Mouse (Mus musculus) midbrain, postnatal 0 days (tissue): ENCODE measurements around the gene Dnajc13. TPM values are rescaled to one million over a fixed set of nuclear protein-coding genes. Genes with fewer than 3 reads are reported as not detected.

Source experiments
- ATAC-seq: fragments of 200-750 bp; cut with Nextera tagmentation; 2 replicates; pipeline ENCODE4 v1.8.0; 2017; ENCODE audit warnings: moderate number of reproducible peaks, mild to moderate bottlenecking, moderate TSS enrichment, moderate library complexity; ENCODE audit not compliant: low FRiP score
- DNase-seq: peaks from one replicate; pipeline ENCODE4 v3.0.0-alpha.2; 2015; ENCODE audit warnings: low spot score
- H3K27ac ChIP-seq: fragments of 300-500 bp; sonication (generic); 2 replicates; pipeline ENCODE4 v1.5.1; 2014; ENCODE audit warnings: low read depth, mild to moderate bottlenecking, low read length, mixed read lengths
- H3K27me3 ChIP-seq: fragments of 300-500 bp; sonication (generic); 2 replicates; pipeline ENCODE4 v1.6.1; 2014; ENCODE audit warnings: low read length, control low read depth, mixed read lengths; ENCODE audit not compliant: insufficient read depth
- H3K36me3 ChIP-seq: fragments of 300-500 bp; sonication (generic); 2 replicates; pipeline ENCODE4 v1.6.1; 2014; ENCODE audit warnings: low read length, control low read depth, mixed read lengths; ENCODE audit not compliant: insufficient read depth
- H3K4me1 ChIP-seq: fragments of 300-500 bp; sonication (generic); 2 replicates; pipeline ENCODE4 v1.6.1; 2014; ENCODE audit warnings: mild to moderate bottlenecking, control low read depth, antibody characterized with exemption, low read length, mixed read lengths; ENCODE audit not compliant: insufficient read depth
- H3K4me2 ChIP-seq: fragments of 300-500 bp; sonication (generic); 2 replicates; pipeline ENCODE4 v1.6.1; 2014; ENCODE audit warnings: low read depth, mild to moderate bottlenecking, low read length, mixed read lengths; ENCODE audit not compliant: poor library complexity, severe bottlenecking
- H3K4me3 ChIP-seq: fragments of 300-500 bp; sonication (generic); 2 replicates; pipeline ENCODE4 v1.5.1; 2014; ENCODE audit warnings: low read depth, mild to moderate bottlenecking, low read length, moderate library complexity
- H3K9ac ChIP-seq: fragments of 300-500 bp; sonication (generic); replicated peaks from 2 replicates; pipeline ENCODE4 v1.6.1; 2014; ENCODE audit warnings: mild to moderate bottlenecking, low read length, moderate library complexity, mixed read lengths; ENCODE audit not compliant: poor library complexity, severe bottlenecking
- H3K9me3 ChIP-seq: fragments of 300-500 bp; sonication (generic); 2 replicates; pipeline ENCODE4 v1.6.1; 2016; ENCODE audit warnings: low read length, control low read depth
- CTCF ChIP-seq: IDR thresholded peaks from 2 replicates; pipeline ENCODE4 v1.5.1; 2016; ENCODE audit warnings: antibody characterized with exemption, mild to moderate bottlenecking
- WGBS: fragments of 180-500 bp; shearing (Covaris S2); extraction: QIAGEN DNeasy Blood & Tissue Kit; methylation state at CpG from one replicate; pipeline ENCODE4 v1.1.7; 2014; 5-methylcytosine and 5-hydroxymethylcytosine counted together
- polyA plus RNA-seq: library from polyadenylated mRNA; unstranded; fragments of >200 nt; fragmentation: Nextera tagmentation; extraction: Ambion mirVana; gene quantifications from 2 replicates; pipeline ENCODE4 v1.2.1, GENCODE M21; 2015
- total RNA-seq: library from RNA; depleted of rRNA; stranded (reverse); fragments of >200 nt; gene quantifications from 2 replicates; pipeline ENCODE4 v1.2.3, GENCODE M21; 2014; rRNA removed

The Dnajc13 gene
- total and polyA plus RNA-seq, 2 experiments from 2014 or later = 16.7 to 76.4 TPM

GRCm38 (mm10) chr9:104102301-104102700, 160.4 kb downstream of the Dnajc13 start:
- TF ChIP-seq CTCF = no peak
- WGBS = 37% methylated on average over 6 of the region's 6 CpGs
- H3K4me2 ChIP-seq = no peak overlapping the region
- H3K4me3 ChIP-seq = no peak overlapping the region
- no peaks in the 10 kb centered on the region for H3K36me3 ChIP-seq
- no peaks in the 10 kb centered on the region for H3K9me3 ChIP-seq
- H3K27ac ChIP-seq = no peak overlapping the region
- no peak for DNase-seq
- no peaks in the 10 kb centered on the region for H3K4me1 ChIP-seq
- H3K9ac ChIP-seq = no peak overlapping the region
- no peak for ATAC-seq
- no peaks in the 10 kb centered on the region for H3K27me3 ChIP-seq

GRCm38 (mm10) chr9:104101458-104101857, 161.3 kb downstream of the Dnajc13 start:
- no peaks in the 10 kb centered on the region for H3K27me3 ChIP-seq
- DNase-seq (no peak), ATAC-seq (no peak)
- no peaks in the 10 kb centered on the region for H3K4me1 ChIP-seq
- no peak overlapping the region for H3K4me2 ChIP-seq
- WGBS = 31% methylated on average over 3 of the region's 3 CpGs
- H3K9me3 ChIP-seq = no peaks in the 10 kb centered on the region
- no peak overlapping the region for H3K4me3 ChIP-seq
- no peak for TF ChIP-seq CTCF
- H3K9ac ChIP-seq = no peak overlapping the region
- no peak overlapping the region for H3K27ac ChIP-seq
- no peaks in the 10 kb centered on the region for H3K36me3 ChIP-seq

Other genes with a start within 250 kb of the Dnajc13 start
- gene Gm28305, start 222.3 kb downstream of the Dnajc13 start, total RNA-seq = not detected in 2 replicates
- not detected in 2 replicates for gene Gm28305, start 222.3 kb downstream of the Dnajc13 start, polyA plus RNA-seq
- 53.8 and 56.2 TPM in 2 replicates for gene Uba5, start 199.8 kb downstream of the Dnajc13 start, total RNA-seq
- 68.9 and 77.7 TPM in 2 replicates for gene Uba5, start 199.8 kb downstream of the Dnajc13 start, polyA plus RNA-seq
- 9.3 and 12.1 TPM in 2 replicates for gene Acad11, start 199.6 kb downstream of the Dnajc13 start, total RNA-seq
- gene Acad11, start 199.6 kb downstream of the Dnajc13 start, polyA plus RNA-seq = 5.3 and 6.3 TPM in 2 replicates
- gene Ackr4, start 136.0 kb downstream of the Dnajc13 start, total RNA-seq = 0.38 and 0.47 TPM in 2 replicates
- 0.58 and 0.86 TPM in 2 replicates for gene Ackr4, start 136.0 kb downstream of the Dnajc13 start, polyA plus RNA-seq
- 1.3 and 2.4 TPM in 2 replicates for gene Acpp, start 74.8 kb upstream of the Dnajc13 start, total RNA-seq
- 0.53 TPM in 2 replicates for gene Acpp, start 74.8 kb upstream of the Dnajc13 start, polyA plus RNA-seq